Mouse (Mus musculus) urinary bladder, adult 18-20 months (tissue): ENCODE measurements around the gene Wipf3.

ENCODE experiments used
- DNase-seq, 2 experiments: peaks; one replicate each; pipeline ENCODE4 v3.0.0; 2022; ENCODE audit warnings: low spot score in 2 of 2, mixed read lengths in 2 of 2

Gene Wipf3

GRCm38 (mm10) chr6:54429447-54430194 is at the start of gene Wipf3:
Wipf3 (plus strand) TSS chr6:54429603.
- DNase-seq = peak; percentile 37 to 55

GRCm38 (mm10) chr6:54382636-54383035 is 46.8 kb upstream of the Wipf3 start:
- no peak for DNase-seq

DNA sequence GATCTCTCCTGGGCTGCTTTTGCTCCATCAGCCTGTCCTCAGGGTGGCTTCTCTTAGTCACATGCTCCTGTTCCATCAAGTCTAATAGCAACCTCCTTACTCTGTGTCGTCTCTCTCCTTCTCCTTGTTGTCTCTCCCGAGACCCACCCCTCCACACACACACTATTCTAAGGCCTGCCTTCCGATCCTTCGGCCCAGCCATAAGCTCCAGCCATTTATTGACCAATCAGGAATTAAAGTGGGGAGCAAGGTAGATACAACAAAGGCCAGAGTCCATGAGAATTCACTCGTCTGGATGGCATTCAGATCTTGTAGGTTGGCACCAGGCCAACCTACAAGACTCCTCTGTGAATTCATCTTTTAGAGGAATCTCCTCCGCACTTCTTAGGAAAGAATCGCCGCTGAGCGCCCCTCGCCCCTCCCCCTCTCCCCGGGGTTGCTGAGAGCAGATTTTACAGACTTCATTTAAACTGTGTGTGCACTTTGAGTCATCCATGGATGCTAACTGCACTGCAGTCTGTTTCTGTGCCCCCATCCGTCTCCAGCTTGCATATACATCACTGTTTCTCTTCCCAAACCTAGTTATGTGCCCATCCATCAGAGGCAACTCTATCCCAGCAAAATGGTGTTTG is 45.4 kb upstream of the Wipf3 start:
- DNase-seq = no peak

- DNase-seq = no peak
These were observed 44.6 kb upstream of the Wipf3 start for GRCm38 (mm10) chr6:54384777-54385176.

- DNase-seq = no peak
These were observed 43.0 kb upstream of the Wipf3 start for GRCm38 (mm10) chr6:54386429-54386828.

DNA sequence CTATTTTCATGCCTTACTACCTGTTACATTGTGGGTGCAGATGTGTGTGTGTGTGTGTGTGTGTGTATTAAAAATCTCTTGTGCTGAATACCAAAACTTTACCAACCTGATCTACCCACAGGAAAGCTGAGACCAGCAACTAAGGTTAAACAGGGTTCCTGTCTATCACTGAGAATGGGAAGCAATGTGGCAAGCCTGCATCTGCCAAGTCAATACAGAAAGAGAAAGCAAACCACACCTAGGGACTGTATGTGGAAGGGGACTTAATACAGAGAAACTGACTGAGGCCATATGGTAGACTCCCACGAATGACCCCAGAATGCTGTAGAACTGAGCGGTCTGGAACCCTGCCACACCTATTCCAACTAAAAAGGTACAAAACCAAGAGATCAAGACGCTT is 42.4 kb upstream of the Wipf3 start:
- DNase-seq = no peak

DNA sequence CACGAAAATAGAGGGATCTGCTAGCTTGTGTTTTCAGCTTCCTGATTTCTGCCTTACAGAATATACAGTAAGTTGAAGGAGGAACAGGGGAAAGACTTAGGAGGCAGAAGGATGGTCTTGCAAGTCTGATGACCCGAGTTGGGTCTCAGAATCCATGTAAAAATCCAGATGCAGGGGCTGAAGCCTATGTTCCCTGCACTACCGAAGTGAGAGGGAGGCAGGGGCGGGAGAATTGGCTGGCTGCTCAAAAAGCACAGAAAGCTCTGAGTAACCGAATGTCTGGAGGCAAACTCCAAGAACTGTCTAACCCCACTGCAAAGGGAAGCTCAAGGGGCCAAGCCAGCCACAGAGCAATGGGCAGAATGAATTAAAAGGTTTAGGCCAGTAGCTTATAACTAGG is 41.7 kb upstream of the Wipf3 start:
- no peak for DNase-seq

GRCm38 (mm10) chr6:54388690-54389275 is 40.6 kb upstream of the Wipf3 start:
- DNase-seq = no peak

DNA sequence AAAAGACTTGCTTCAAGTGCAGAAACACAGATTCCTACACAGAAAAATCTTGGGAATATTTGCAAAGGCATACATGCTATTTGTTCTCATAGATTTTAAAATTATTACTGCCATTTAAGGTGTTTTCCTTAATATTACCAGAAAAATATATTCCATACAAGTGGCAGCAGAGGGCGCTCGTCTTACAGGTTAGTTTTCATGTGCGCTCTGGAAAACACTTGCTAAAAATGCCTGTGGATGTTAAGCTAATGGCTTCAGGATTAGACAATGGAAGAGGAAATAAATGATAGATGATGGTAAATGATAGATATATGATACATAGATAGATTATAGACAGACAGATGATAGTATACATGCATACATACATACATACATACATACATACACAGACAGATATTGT is 37.6 kb upstream of the Wipf3 start:
- DNase-seq = peak; percentile 9 to 23

- DNase-seq = no peak
These were observed 35.5 kb upstream of the Wipf3 start for GRCm38 (mm10) chr6:54393886-54394285.

GRCm38 (mm10) chr6:54399194-54399923 is 30.0 kb upstream of the Wipf3 start:
- no peak for DNase-seq

- no peak for DNase-seq
These were observed 27.9 kb upstream of the Wipf3 start for GRCm38 (mm10) chr6:54401503-54401902.

DNA sequence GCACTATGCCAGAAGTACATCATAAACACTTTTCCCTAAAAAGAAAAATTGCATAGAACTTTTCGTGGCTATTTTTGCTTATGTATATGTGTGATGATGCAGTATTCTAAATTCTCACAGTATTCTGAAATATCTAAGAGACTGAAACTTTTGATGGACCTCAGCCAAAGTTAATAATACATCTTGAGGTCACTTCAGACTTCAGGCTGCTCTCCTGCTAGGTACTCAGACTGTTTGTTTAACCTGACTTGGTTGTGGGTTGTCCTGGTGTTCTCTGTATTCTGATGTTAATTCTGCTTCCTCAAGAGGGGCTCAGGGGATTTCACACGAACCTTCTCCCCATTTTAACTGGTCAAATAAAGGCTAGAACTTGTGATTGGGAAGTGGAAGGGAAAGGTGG is 24.5 kb upstream of the Wipf3 start:
- no peak for DNase-seq

GRCm38 (mm10) chr6:54406116-54406515 is 23.3 kb upstream of the Wipf3 start:
- DNase-seq = no peak

- DNase-seq = no peak
These were observed 20.1 kb upstream of the Wipf3 start for GRCm38 (mm10) chr6:54409271-54409670.

DNA sequence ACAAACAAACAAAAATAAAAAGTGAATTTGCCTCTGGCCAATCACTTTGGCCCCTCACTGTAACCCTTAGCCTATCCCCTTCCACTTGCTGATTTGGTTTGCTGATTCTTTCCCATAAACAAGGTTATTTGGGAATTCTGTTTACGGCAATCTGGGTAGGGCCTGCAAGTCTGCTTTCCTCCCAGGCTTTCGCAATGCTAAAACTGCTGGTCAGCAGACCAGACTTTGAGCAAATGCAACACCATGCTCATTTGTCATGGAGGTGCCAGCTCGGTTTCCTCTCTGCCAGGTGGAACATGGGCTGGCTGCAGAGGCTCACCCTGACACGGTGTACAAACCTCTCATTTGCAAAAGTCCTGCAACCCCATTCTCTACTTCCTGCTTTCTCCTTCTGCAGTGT is 19.0 kb upstream of the Wipf3 start:
- DNase-seq = no peak

GRCm38 (mm10) chr6:54411591-54411990 is 17.8 kb upstream of the Wipf3 start:
- DNase-seq = no peak

DNA sequence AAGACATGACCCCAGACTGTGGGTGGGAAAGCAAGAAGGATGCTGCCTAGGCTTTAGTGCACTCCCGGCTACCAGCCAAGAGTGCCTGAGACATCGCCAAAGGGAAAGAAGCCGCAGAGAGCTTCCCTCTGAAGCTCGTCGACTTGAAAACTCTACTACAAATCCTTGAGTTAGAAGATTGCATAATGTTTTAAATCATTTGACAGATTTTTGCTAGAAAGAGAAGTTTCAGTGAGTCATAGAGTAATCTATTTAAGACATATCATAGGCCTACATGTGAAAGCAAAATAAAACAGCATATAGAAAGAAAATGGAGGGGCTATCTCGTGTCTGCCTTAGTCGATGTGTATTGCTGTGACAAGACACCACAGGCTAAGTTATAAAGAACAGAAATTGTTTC is 16.5 kb upstream of the Wipf3 start:
- DNase-seq = no peak

GRCm38 (mm10) chr6:54425230-54425629 is 4.2 kb upstream of the Wipf3 start:
- DNase-seq = no peak

- no peak for DNase-seq
These were observed 455 bp upstream of the Wipf3 start for GRCm38 (mm10) chr6:54428850-54429446.

- no peak for DNase-seq
These were observed 818 bp downstream of the Wipf3 start for GRCm38 (mm10) chr6:54430221-54430620.

DNA sequence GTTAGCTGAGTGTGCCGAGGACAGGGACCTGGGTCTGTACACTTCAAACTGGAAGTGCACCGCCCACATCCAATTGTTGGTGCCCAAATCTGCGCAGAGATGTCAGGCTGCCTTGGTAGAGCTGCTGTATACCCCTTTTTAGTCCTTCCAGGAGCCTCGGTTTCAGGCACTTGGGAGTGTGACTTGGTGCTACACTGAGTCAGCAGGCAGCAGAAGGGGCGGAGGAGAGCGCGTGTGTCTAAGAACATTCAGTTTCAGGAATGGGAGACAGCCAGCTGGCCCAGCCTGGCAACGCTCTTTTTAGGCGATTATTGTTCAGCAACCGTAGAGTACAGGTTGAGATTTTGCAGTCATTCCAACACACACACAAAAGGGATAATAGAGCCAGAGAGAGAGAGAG is 2.4 kb downstream of the Wipf3 start:
- no peak for DNase-seq
